In genomic region chr13:72627391-72628321, GRCm38 (mm10) we compare ENCODE assay signal across 10 mouse cellular contexts. TPM values are rescaled to one million over a fixed set of nuclear protein-coding genes. Genes with fewer than 3 reads are reported as not detected.
A peak's percentile ranks its signal among the peaks of the same experiment; 100 is the strongest.
DNase-seq lines count a peak whose midpoint lies in the region; ATAC-seq and TF ChIP-seq lines count a peak whose summit lies in the region.
"Had no signal": no experiment of that assay in that cellular context is flagged by ENCODE, and none has a peak within 500 bp of the region (broad histone marks: within the 10 kb centered on the region; RNA-seq: fewer than 3 reads in every experiment).

No protein-coding gene starts in this region.

- no peak for DNase-seq in G1E (ENCODE audit: low spot score)
- DNase-seq in embryonic facial prominence, embryonic 11.5 days (ENCODE audit: low spot score), result peak; percentile 59
- peak; percentile 75 for DNase-seq in hindbrain, postnatal 0 days (ENCODE audit: low spot score)
- DNase-seq in liver, embryonic 14.5 days (ENCODE audit: low read depth in 3 of 3, low spot score in 3 of 3), result no peak
- DNase-seq in spleen, postnatal 14 days (ENCODE audit: low spot score in 2 of 2), result no peak
- DNase-seq in adrenal gland, adult 18-20 months (ENCODE audit: low spot score in 2 of 2), result no peak
- DNase-seq in right cerebral cortex, postnatal 36 days (ENCODE audit: low spot score in 2 of 2), result no peak

- no peak for ATAC-seq in G1E (ENCODE audit: extremely low read depth, insufficient number of reproducible peaks, low FRiP score, poor library complexity, severe bottlenecking)
- ATAC-seq in embryonic facial prominence, embryonic 11.5 days (replicated peaks; ENCODE audit: insufficient number of reproducible peaks, low FRiP score, low TSS enrichment, low read depth), result peak; percentile 15
- ATAC-seq in hindbrain, postnatal 0 days, result peak; percentile 19
- no peak for ATAC-seq in liver, embryonic 14.5 days (ENCODE audit: insufficient read depth)
- ATAC-seq in neural tube, embryonic 14.5 days (ENCODE audit: low read depth), result peak; percentile 5; the same call in 1 of the 2 replicates

- H3K4me2 ChIP-seq in embryonic facial prominence, embryonic 11.5 days (ENCODE audit: low read depth, low read length), result peak overlapping the region; percentile 97
- H3K4me2 ChIP-seq in hindbrain, postnatal 0 days (ENCODE audit: low read depth, low read length), result peak overlapping the region; percentile 65
- H3K4me2 ChIP-seq in liver, embryonic 14.5 days (ENCODE audit: low read depth), result peak overlapping the region; percentile 54; the same call in 1 of the 2 replicates
- peak overlapping the region; percentile 67 for H3K4me2 ChIP-seq in neural tube, embryonic 14.5 days (ENCODE audit: low read depth, low read length)

- no peaks in the 10 kb centered on the region; the same call in 1 of the 2 replicates for H3K27me3 ChIP-seq in G1E (ENCODE audit: insufficient read depth, low read length)
- peaks cover 58% of the 10 kb centered on the region for H3K27me3 ChIP-seq in embryonic facial prominence, embryonic 11.5 days (ENCODE audit: control insufficient read depth, insufficient read depth, low read length)
- peaks cover 17% of the 10 kb centered on the region for H3K27me3 ChIP-seq in hindbrain, postnatal 0 days (ENCODE audit: insufficient read depth, low read length)
- peaks cover 98% of the 10 kb centered on the region for H3K27me3 ChIP-seq in liver, embryonic 14.5 days (ENCODE audit: control insufficient read depth, insufficient read depth, low read length)
- H3K27me3 ChIP-seq in neural tube, embryonic 14.5 days (ENCODE audit: control insufficient read depth, insufficient read depth, low read length), result peaks cover 53% of the 10 kb centered on the region

- TF ChIP-seq CTCF in G1E (IDR thresholded peaks at IDR 0.05; ENCODE audit: low read depth, low read length), result no peak
- TF ChIP-seq CTCF in hindbrain, postnatal 0 days (IDR thresholded peaks at IDR 0.05; ENCODE audit: low read depth), result peak; percentile 45
- TF ChIP-seq CTCF in liver, embryonic 14.5 days (IDR thresholded peaks at IDR 0.05; ENCODE audit: low read depth), result peak; percentile 14; the same call in 1 of the 2 replicates

- no peak for TF ChIP-seq EP300 in liver, embryonic 14.5 days (IDR thresholded peaks at IDR 0.05; ENCODE audit: low read depth)

- H3K4me3 ChIP-seq in G1E (ENCODE audit: low read depth, low read length), result peak overlapping the region; percentile 13; the same call in 1 of the 2 replicates
- H3K4me3 ChIP-seq in embryonic facial prominence, embryonic 11.5 days (ENCODE audit: low read depth, low read length), result peak overlapping the region; percentile 64
- peak overlapping the region; percentile 72 for H3K4me3 ChIP-seq in hindbrain, postnatal 0 days (ENCODE audit: low read length)
- H3K4me3 ChIP-seq in liver, embryonic 14.5 days (ENCODE audit: insufficient read depth in 1 of 2, low read depth in 2 of 2, low read length in 2 of 2), result no peak overlapping the region
- peak overlapping the region; percentile 49 for H3K4me3 ChIP-seq in neural tube, embryonic 14.5 days (ENCODE audit: low read depth, low read length)

- peak overlapping the region; percentile 42 for H3K9ac ChIP-seq in embryonic facial prominence, embryonic 11.5 days (replicated peaks; ENCODE audit: low read length)
- H3K9ac ChIP-seq in hindbrain, postnatal 0 days (replicated peaks; ENCODE audit: low read length), result peak overlapping the region; percentile 81
- no peak overlapping the region for H3K9ac ChIP-seq in liver, embryonic 14.5 days (replicated peaks)
- peak overlapping the region; percentile 39; the same call in 1 of the 2 replicates for H3K9ac ChIP-seq in neural tube, embryonic 14.5 days (replicated peaks; ENCODE audit: low read depth, low read length)

- WGBS in embryonic facial prominence, embryonic 11.5 days, result under 1% methylated on average over 42 of the region's 42 CpGs
- WGBS in hindbrain, postnatal 0 days, result 1% methylated on average over 42 of the region's 42 CpGs
- 2% methylated on average over 42 of the region's 42 CpGs for WGBS in liver, embryonic 14.5 days (ENCODE audit: insufficient replicate concordance)
- 1% methylated on average over 41 of the region's 42 CpGs for WGBS in neural tube, embryonic 14.5 days

- H3K4me1 ChIP-seq in G1E (ENCODE audit: insufficient read depth, low read depth, low read length), result no peaks in the 10 kb centered on the region
- no peaks in the 10 kb centered on the region for H3K4me1 ChIP-seq in embryonic facial prominence, embryonic 11.5 days (ENCODE audit: control insufficient read depth, insufficient read depth, low read length)
- H3K4me1 ChIP-seq in hindbrain, postnatal 0 days (ENCODE audit: insufficient read depth, low read length), result 0 out of 2 replicates have a peak, but pooled peaks cover 4% of the 10 kb centered on the region
- H3K4me1 ChIP-seq in liver, embryonic 14.5 days (replicated peaks; ENCODE audit: control insufficient read depth in 2 of 2, insufficient read depth in 2 of 2, low read length in 1 of 2), result no peaks in the 10 kb centered on the region
- H3K4me1 ChIP-seq in neural tube, embryonic 14.5 days (ENCODE audit: control insufficient read depth, insufficient read depth, low read length), result peaks cover 17% of the 10 kb centered on the region; the same call in 1 of the 2 replicates

- H3K9me3 ChIP-seq in G1E (replicated peaks), result peaks cover 74% of the 10 kb centered on the region
- no peaks in the 10 kb centered on the region for H3K9me3 ChIP-seq in embryonic facial prominence, embryonic 11.5 days (replicated peaks; ENCODE audit: control insufficient read depth, low read length)
- no peaks in the 10 kb centered on the region for H3K9me3 ChIP-seq in hindbrain, postnatal 0 days (ENCODE audit: low read length)
- H3K9me3 ChIP-seq in liver, embryonic 14.5 days (ENCODE audit: control insufficient read depth, low read length), result no peaks in the 10 kb centered on the region
- H3K9me3 ChIP-seq in neural tube, embryonic 14.5 days (ENCODE audit: control insufficient read depth, low read length), result no peaks in the 10 kb centered on the region

- H3K27ac ChIP-seq in embryonic facial prominence, embryonic 11.5 days (replicated peaks; ENCODE audit: low read depth, low read length), result no peak overlapping the region
- H3K27ac ChIP-seq in hindbrain, postnatal 0 days, result peak overlapping the region; percentile 85
- no peak overlapping the region for H3K27ac ChIP-seq in liver, embryonic 14.5 days
- no peak overlapping the region for H3K27ac ChIP-seq in neural tube, embryonic 14.5 days (ENCODE audit: low read depth, low read length)

- no peaks in the 10 kb centered on the region for H3K36me3 ChIP-seq in G1E (replicated peaks)
- H3K36me3 ChIP-seq in embryonic facial prominence, embryonic 11.5 days (replicated peaks; ENCODE audit: control insufficient read depth, insufficient read depth, low read depth, low read length), result no peaks in the 10 kb centered on the region
- H3K36me3 ChIP-seq in hindbrain, postnatal 0 days (ENCODE audit: insufficient read depth, low read length), result no peaks in the 10 kb centered on the region
- no peaks in the 10 kb centered on the region for H3K36me3 ChIP-seq in liver, embryonic 14.5 days (replicated peaks; ENCODE audit: control insufficient read depth, insufficient read depth, low read depth)
- no peaks in the 10 kb centered on the region for H3K36me3 ChIP-seq in neural tube, embryonic 14.5 days (ENCODE audit: control insufficient read depth, insufficient read depth, low read length)

RNA-seq across cellular contexts. Expression of gene Irx2, which starts 1.0 kb away (rescaled TPM):
- total RNA-seq in G1E (2014; fragmentation: Nextera tagmentation), result 2.4 TPM in 1 of 2 replicates, not detected in the other
- 0.49 TPM in 1 of 2 replicates, not detected in the other for total RNA-seq in G1E (2017)
- not detected in 2 replicates for polyA plus RNA-seq in G1E (2012)
- polyA plus RNA-seq in embryonic facial prominence, embryonic 11.5 days (2014; fragmentation: Nextera tagmentation; extraction: Ambion mirVana), result 8.8 and 9.6 TPM in 2 replicates
- 46.9 and 48.7 TPM in 2 replicates for total RNA-seq in hindbrain, postnatal 0 days (2014; rRNA removed)
- 23.6 and 24.9 TPM in 2 replicates for polyA plus RNA-seq in hindbrain, postnatal 0 days (2015; fragmentation: Nextera tagmentation; extraction: Ambion mirVana)
- 0.02 and 0.09 TPM in 2 replicates for polyA plus RNA-seq in liver, embryonic 14.5 days (2012; rRNA removed)
- not detected in 2 replicates for polyA plus RNA-seq in liver, embryonic 14.5 days (2014; fragmentation: Nextera tagmentation; extraction: Ambion mirVana)
- 8.6 and 11.6 TPM in 2 replicates for polyA plus RNA-seq in neural tube, embryonic 14.5 days (2014; fragmentation: Nextera tagmentation; extraction: Ambion mirVana)
- total RNA-seq in adrenal gland, adult 18-20 months (2021), result under 1 TPM; 0.27 to 0.32 TPM
- total RNA-seq: common myeloid progenitor, adult 5-6 weeks had no signal
- polyA plus RNA-seq: spleen, adult 2 months had no signal

Comparison
In these comparisons a context has a peak if more than half of its experiments do, and no peak if none do; other contexts are left out.
1. ATAC-seq: peak in embryonic facial prominence, embryonic 11.5 days (single experiment), hindbrain, postnatal 0 days (single experiment) and neural tube, embryonic 14.5 days (single experiment); none in G1E (single experiment) and liver, embryonic 14.5 days (single experiment).
2. DNase-seq: peak in embryonic facial prominence, embryonic 11.5 days (single experiment) and hindbrain, postnatal 0 days (single experiment); none in G1E (single experiment), liver, embryonic 14.5 days (0 of 3), spleen, postnatal 14 days (0 of 2), adrenal gland, adult 18-20 months (0 of 2) and right cerebral cortex, postnatal 36 days (0 of 2).
3. H3K4me3 ChIP-seq: peak in G1E (single experiment), embryonic facial prominence, embryonic 11.5 days (single experiment), hindbrain, postnatal 0 days (single experiment) and neural tube, embryonic 14.5 days (single experiment); none in liver, embryonic 14.5 days (0 of 2).
4. Peak in every context shown above with its lines, with median percentiles within 50 percentile points of each other: H3K4me2 ChIP-seq.